Comparison of ENCODE assay signal across 20 mouse cellular contexts in the genomic region with DNA sequence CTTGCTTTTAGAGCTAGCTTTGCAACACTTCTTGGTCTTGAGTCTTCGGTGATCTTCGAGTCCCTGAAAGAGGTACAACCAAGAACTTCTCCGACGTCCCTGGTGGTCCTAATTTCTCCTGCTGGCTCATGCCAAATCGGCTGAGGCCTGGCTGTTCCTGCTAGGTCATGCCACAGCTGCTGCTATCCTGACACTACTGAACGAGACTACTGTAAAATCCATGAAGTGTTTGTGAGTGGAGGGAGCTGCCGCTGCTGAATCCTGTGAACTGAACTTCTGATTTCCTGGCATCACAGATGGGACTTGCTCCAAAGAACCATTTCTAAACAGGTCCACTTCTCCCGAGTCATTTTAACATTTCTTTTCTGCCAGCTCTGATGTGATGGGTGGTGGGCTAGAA. TPM values are rescaled to one million over a fixed set of nuclear protein-coding genes. Genes with fewer than 3 reads are reported as not detected.
DNase-seq lines count a peak whose midpoint lies in the region; ATAC-seq lines count a peak whose summit lies in the region.
"Had no signal": no experiment of that assay in that cellular context is flagged by ENCODE, and none has a peak within 500 bp of the region (broad histone marks: within the 10 kb centered on the region; RNA-seq: fewer than 3 reads in every experiment).

No protein-coding gene starts in this region.

- H3K9me3 ChIP-seq in heart, embryonic 16.5 days (replicated peaks; ENCODE audit: control insufficient read depth, low read length) = no peaks in the 10 kb centered on the region
- H3K9me3 ChIP-seq in heart, embryonic 12.5 days (replicated peaks) = no peaks in the 10 kb centered on the region
- H3K9me3 ChIP-seq in lung, embryonic 16.5 days (ENCODE audit: control insufficient read depth, low read length) = no peaks in the 10 kb centered on the region
- H3K9me3 ChIP-seq in midbrain, embryonic 14.5 days (ENCODE audit: control insufficient read depth, low read length) = no peaks in the 10 kb centered on the region
- H3K9me3 ChIP-seq: embryonic facial prominence, embryonic 10.5 days; forebrain, embryonic 13.5 days; G1E; hindbrain, embryonic 15.5 days had no signal

- no peaks in the 10 kb centered on the region for H3K27me3 ChIP-seq in heart, embryonic 16.5 days (ENCODE audit: control insufficient read depth, insufficient read depth, low read length)
- H3K27me3 ChIP-seq in heart, embryonic 12.5 days (replicated peaks) = no peaks in the 10 kb centered on the region
- H3K27me3 ChIP-seq in lung, embryonic 16.5 days (ENCODE audit: control insufficient read depth, insufficient read depth, low read depth, low read length) = no peaks in the 10 kb centered on the region
- no peaks in the 10 kb centered on the region for H3K27me3 ChIP-seq in midbrain, embryonic 14.5 days (ENCODE audit: control insufficient read depth, insufficient read depth, low read length)
- H3K27me3 ChIP-seq: forebrain, embryonic 13.5 days; hindbrain, embryonic 15.5 days had no signal

- peak overlapping the region; percentile 12; the same call in 1 of the 2 replicates for H3K27ac ChIP-seq in heart, embryonic 16.5 days (ENCODE audit: low read length)
- H3K27ac ChIP-seq in heart, embryonic 12.5 days (ENCODE audit: poor library complexity, severe bottlenecking) = no peak overlapping the region
- no peak overlapping the region for H3K27ac ChIP-seq in lung, embryonic 16.5 days (ENCODE audit: low read length)
- no peak overlapping the region for H3K27ac ChIP-seq in midbrain, embryonic 14.5 days (replicated peaks; ENCODE audit: low read depth, low read length)
- H3K27ac ChIP-seq: embryonic facial prominence, embryonic 10.5 days; forebrain, embryonic 13.5 days; hindbrain, embryonic 15.5 days had no signal

- peak; percentile 33 for DNase-seq in heart, adult 11 months
- no peak for DNase-seq in heart, adult 18-20 months
- no peak for DNase-seq in lung, adult 18-20 months
- peak; percentile 70 for DNase-seq in lung, postnatal 10 days
- DNase-seq in midbrain, embryonic 14.5 days = no peak
- DNase-seq: adrenal gland, adult 8-10 months; adrenal gland, postnatal 36 days; B cell, adult 2 months; cerebellum, adult 2 months; cerebellum, postnatal 10 days; forebrain, postnatal 0 days; gastrocnemius, postnatal 14 days had no signal

- no peak overlapping the region for H3K4me2 ChIP-seq in heart, embryonic 16.5 days (ENCODE audit: low read depth, low read length)
- no peak overlapping the region for H3K4me2 ChIP-seq in heart, embryonic 12.5 days
- H3K4me2 ChIP-seq in lung, embryonic 16.5 days (ENCODE audit: low read depth, low read length) = no peak overlapping the region
- H3K4me2 ChIP-seq in midbrain, embryonic 14.5 days (ENCODE audit: low read length) = no peak overlapping the region
- H3K4me2 ChIP-seq: forebrain, embryonic 13.5 days; hindbrain, embryonic 15.5 days had no signal

- 65% methylated on average over 8 of the region's 8 CpGs for WGBS in heart, embryonic 16.5 days
- 72% methylated on average over 8 of the region's 8 CpGs for WGBS in heart, embryonic 12.5 days
- WGBS in lung, embryonic 16.5 days = 30% methylated on average over 8 of the region's 8 CpGs
- 94% methylated on average over 8 of the region's 8 CpGs for WGBS in midbrain, embryonic 14.5 days

- H3K9ac ChIP-seq in heart, embryonic 16.5 days (ENCODE audit: low read length) = no peak overlapping the region
- H3K9ac ChIP-seq in heart, embryonic 12.5 days = no peak overlapping the region
- H3K9ac ChIP-seq in lung, embryonic 16.5 days (ENCODE audit: low read length) = no peak overlapping the region
- H3K9ac ChIP-seq in midbrain, embryonic 14.5 days (replicated peaks; ENCODE audit: low read length) = no peak overlapping the region
- H3K9ac ChIP-seq: forebrain, embryonic 13.5 days; forebrain, postnatal 0 days; hindbrain, embryonic 15.5 days had no signal

- no peak for ATAC-seq in heart, embryonic 16.5 days (replicated peaks; ENCODE audit: extremely low read depth, insufficient read depth, low FRiP score)
- no peak for ATAC-seq in heart, embryonic 12.5 days (ENCODE audit: insufficient number of reproducible peaks, low FRiP score)
- peak; percentile 68 for ATAC-seq in lung, embryonic 16.5 days (ENCODE audit: low read depth)
- ATAC-seq in midbrain, embryonic 14.5 days (ENCODE audit: low FRiP score, low TSS enrichment) = no peak
- ATAC-seq: CD4-positive, CD25-positive, alpha-beta regulatory T cell, adult 4 months; forebrain, embryonic 13.5 days; forebrain, postnatal 0 days had no signal

- no peaks in the 10 kb centered on the region for H3K36me3 ChIP-seq in heart, embryonic 16.5 days (ENCODE audit: control insufficient read depth, insufficient read depth)
- no peaks in the 10 kb centered on the region for H3K36me3 ChIP-seq in heart, embryonic 12.5 days
- no peaks in the 10 kb centered on the region for H3K36me3 ChIP-seq in lung, embryonic 16.5 days (ENCODE audit: control insufficient read depth, insufficient read depth, low read length)
- H3K36me3 ChIP-seq in midbrain, embryonic 14.5 days (ENCODE audit: control insufficient read depth, insufficient read depth, low read length) = no peaks in the 10 kb centered on the region
- H3K36me3 ChIP-seq: embryonic facial prominence, embryonic 10.5 days; G1E; hindbrain, embryonic 15.5 days had no signal

- peaks cover 20% of the 10 kb centered on the region for H3K4me1 ChIP-seq in heart, embryonic 16.5 days (ENCODE audit: control insufficient read depth, insufficient read depth, low read length)
- H3K4me1 ChIP-seq in heart, embryonic 12.5 days (replicated peaks) = peaks cover 39% of the 10 kb centered on the region
- peaks cover 7% of the 10 kb centered on the region; the same call in 1 of the 2 replicates for H3K4me1 ChIP-seq in lung, embryonic 16.5 days (replicated peaks; ENCODE audit: control insufficient read depth, insufficient read depth, low read length)
- H3K4me1 ChIP-seq in midbrain, embryonic 14.5 days (ENCODE audit: control insufficient read depth, insufficient read depth, low read length) = no peaks in the 10 kb centered on the region
- H3K4me1 ChIP-seq: forebrain, embryonic 13.5 days; hindbrain, embryonic 15.5 days had no signal

- no peak overlapping the region for H3K4me3 ChIP-seq in heart, embryonic 16.5 days (ENCODE audit: low read length)
- H3K4me3 ChIP-seq in heart, embryonic 12.5 days = no peak overlapping the region
- no peak overlapping the region for H3K4me3 ChIP-seq in lung, embryonic 16.5 days (ENCODE audit: low read length)
- H3K4me3 ChIP-seq in midbrain, embryonic 14.5 days (replicated peaks; ENCODE audit: low read depth, low read length) = no peak overlapping the region
- H3K4me3 ChIP-seq: embryonic facial prominence, embryonic 10.5 days; forebrain, embryonic 13.5 days; hindbrain, embryonic 15.5 days had no signal

RNA-seq across cellular contexts. Expression of a gene that starts 11.4 kb away (rescaled TPM):
- 10 to 100 TPM; 16.9 to 25.3 TPM for total RNA-seq in heart, adult 18-20 months (2021)
- polyA plus RNA-seq in heart, embryonic 16.5 days (2015; fragmentation: Nextera tagmentation; extraction: Ambion mirVana) = 39.4 and 49.4 TPM in 2 replicates
- 32.4 and 40.7 TPM in 2 replicates for polyA plus RNA-seq in heart, embryonic 12.5 days (2016; fragmentation: Nextera tagmentation; extraction: Ambion mirVana)
- 14.4 and 16.2 TPM in 2 replicates for polyA plus RNA-seq in lung, embryonic 16.5 days (2015; fragmentation: Nextera tagmentation; extraction: Ambion mirVana)
- 3.7 and 6.0 TPM in 2 replicates for polyA plus RNA-seq in midbrain, embryonic 14.5 days (2014; fragmentation: Nextera tagmentation; extraction: Ambion mirVana)

Comparison
In these comparisons a context has a peak if more than half of its experiments do, and no peak if none do; other contexts are left out.
1. DNase-seq: peak in heart, adult 11 months (single experiment) and lung, postnatal 10 days (single experiment); none in heart, adult 18-20 months (0 of 2), lung, adult 18-20 months (0 of 2) and midbrain, embryonic 14.5 days (single experiment).